Mouse (Mus musculus): ENCODE results near the gene Galnt7. TPM values are rescaled to one million over a fixed set of nuclear protein-coding genes. Genes with fewer than 3 reads are reported as not detected.
"Not testable (repeated sequence)": the region's sequence is repeated elsewhere in the genome, so short reads cannot be mapped to it uniquely, and the experiment has no call there.

The Galnt7 gene
- total RNA-seq, 2 experiments from 2014 or later: 13.1 to 15.3 TPM

DNA sequence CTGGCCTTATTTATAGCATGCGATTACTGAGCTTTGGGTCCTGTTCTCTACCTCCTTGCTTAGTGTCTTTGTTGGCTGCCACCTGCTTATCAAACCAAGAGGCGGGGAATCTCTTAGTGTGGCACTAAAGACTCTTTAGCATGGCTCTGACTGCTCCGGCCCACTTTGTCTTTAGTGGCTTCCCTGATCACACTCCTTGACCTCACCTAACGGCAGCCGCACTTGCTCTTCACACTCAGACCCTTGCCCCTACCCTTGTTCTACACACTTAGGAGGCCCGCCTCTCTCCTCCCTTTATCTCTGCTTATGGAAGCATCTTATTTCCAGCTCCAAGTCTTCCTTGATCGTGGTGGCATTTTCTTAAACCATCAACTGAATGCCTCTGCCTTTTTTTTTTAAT is 114.2 kb downstream of the Galnt7 start:
- no peak for DNase-seq

DNA sequence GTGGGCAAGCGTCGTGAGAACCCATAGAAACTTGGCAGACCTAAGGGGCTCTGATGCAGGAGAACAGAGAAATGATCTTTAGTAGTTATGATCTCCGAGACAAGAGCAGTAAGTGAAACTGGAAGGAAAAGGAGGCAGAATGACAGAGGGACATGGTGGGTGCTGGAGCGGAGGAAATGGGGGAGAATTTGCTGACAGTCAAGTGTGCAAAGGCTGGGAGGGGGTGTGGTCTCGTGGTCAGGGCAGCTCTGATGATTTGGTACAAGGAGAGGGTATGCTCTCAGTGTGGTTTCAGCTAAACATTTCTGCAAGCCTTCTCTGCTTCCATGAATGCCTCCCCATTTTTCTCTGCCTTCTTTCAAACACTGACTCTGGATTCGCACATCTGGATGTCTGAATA is 116.7 kb downstream of the Galnt7 start:
- no peak for DNase-seq

DNA sequence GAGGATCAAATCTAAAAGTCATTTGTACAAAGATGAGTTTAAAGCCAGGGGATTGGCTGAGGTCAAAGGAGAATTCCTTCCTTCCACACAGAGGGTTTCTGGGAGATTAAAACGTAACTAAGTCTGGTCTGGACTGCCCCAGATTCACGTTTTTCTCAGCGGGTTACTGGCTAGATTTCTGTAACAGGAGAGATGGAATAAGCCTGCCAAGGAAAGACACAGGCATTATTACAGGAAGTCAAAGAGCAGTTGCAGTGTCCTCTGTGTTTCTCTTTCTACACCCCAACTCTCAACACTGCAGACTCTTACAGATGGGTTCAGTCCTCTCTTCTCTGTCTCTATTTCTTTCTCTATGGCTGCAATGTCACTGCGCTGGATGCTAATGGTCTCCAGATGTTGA is 118.3 kb downstream of the Galnt7 start:
- DNase-seq: no peak

DNA sequence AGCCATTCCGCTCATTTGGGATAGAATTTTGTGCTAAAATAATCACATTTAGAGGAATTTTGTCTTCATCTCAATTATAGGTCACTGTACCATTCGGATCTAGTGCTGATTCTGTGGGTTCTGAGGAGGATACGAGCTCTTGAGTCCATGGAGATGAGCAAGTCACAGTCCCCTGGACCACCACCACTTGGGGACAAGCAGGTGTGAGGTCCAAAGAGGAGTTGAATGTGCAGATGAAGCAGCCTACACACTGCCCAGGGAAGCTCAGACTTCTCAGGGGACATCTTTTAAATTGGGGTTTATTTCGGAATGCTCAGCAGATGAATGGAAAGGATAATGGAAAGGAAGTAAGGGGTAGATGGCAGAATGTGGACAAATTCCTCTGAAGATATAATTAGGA is 119.7 kb downstream of the Galnt7 start:
- DNase-seq: no peak

DNA sequence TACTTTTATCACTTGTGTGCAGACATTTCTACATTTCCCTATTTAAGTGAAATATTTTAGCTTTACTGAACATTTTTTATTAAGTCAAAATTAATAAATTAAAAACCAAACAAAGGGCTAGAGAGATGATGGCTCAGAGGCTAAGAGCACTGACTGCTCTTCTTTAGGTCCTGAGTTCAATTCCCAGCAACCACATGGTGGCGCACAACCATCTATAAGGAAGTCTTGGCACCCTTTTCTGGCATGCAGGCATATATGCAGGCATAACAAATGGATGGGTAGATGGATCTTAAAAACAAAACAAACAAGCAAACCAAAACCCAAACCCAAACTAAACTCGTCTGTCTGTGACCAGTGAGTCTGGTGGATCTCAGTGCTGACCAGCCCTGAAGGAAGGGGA is 120.6 kb downstream of the Galnt7 start:
- DNase-seq: no peak

DNA sequence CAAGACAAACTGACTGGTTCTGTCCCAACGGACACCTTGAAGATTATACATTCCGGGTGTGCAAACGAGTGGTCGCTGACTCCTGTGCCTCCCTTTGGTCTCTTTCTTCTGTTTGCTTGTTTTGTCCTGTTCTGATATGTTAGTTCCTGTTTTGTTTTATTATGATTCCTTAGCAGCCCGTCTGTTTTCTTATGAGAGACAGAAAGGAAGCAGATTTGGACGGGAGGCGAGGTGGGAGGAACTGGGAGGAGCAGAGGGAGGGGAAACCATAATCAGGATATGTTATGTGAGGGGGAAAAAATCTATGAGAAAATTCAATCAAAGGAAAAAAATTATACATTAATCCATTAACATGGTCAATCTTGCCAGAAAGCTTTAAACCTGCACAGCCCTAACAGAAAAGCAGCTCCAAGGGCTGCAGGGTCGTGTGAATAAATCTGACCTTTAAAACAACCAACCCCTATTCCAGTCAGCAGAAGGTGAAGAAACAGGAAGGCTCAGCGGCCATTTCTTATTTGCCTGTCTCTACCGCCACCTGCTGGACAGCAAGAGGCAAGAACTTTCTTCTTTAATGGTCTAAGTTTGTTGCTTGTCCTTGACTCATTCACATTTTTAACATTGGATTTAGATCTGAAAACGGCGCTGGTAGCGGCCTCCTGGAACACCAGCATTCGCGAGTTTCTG is 122.0 kb downstream of the Galnt7 start:
- DNase-seq: peak; percentile 88

DNA sequence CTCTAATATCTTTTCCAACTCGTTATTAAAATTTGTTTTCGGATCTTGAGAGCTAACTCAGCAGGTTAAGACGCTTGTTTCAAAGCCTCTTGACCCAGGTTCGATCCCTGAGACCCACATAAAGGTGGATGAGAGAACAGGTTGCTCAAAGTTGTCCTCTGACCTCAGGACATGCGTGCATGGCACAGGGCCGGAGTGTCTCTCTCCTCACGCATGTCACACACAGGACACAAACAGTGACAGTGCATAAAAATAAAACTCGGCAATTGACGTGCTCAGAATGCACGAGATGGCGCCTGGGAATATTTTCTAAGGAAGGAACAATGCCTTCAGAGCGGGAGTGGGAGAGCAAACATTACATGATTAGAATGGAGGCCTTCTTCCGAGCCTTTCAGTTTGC is 122.6 kb downstream of the Galnt7 start:
- DNase-seq: no peak

DNA sequence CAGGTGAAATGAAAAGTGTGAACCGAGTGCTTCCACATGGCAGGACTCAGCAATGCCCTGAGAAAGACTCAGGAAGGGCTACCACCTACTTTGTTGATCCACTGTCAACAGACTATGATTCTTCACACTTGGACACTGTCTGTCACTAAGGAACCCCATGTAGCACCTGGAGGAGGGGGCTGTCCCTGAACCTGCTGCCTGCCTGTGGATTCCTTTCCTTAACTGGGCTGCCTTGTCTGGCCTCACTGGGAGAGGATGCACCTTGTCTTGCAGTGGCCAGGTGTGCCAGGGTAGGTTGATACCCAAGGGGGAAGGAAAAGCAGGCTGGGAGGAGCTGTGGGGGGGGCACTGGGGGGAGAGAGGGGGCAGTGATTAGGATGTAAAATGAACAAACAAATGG is 124.8 kb downstream of the Galnt7 start:
- no peak for DNase-seq

DNA sequence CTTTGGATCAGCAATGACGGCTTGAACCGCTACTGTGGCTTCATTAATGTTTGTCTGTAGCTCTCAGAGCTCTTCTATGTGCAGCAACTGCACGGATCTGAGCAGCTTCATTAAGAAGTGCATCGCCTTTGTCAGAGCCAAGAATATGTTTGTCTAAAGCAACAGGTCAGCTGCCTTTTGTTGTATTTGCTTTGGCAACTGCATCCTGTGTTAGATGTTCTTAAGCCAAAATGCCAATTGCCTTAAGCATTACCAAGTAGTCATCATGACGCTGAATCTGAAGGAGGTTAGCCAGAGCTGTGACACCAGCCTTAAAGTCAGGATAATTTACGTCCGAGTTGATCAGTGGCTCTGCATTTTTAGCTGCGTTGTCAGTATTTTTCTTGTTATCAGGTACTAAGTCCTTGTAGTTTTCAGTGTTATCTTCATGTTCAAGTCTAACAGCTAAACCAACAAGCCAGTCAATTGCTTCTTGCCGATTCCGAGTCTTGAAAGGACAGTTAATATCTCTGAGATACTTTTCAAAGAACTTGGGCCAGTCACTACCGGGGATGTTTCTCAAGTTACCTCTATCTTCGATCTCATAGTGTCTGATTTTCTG is 132.5 kb downstream of the Galnt7 start:
- DNase-seq: no peak

DNA sequence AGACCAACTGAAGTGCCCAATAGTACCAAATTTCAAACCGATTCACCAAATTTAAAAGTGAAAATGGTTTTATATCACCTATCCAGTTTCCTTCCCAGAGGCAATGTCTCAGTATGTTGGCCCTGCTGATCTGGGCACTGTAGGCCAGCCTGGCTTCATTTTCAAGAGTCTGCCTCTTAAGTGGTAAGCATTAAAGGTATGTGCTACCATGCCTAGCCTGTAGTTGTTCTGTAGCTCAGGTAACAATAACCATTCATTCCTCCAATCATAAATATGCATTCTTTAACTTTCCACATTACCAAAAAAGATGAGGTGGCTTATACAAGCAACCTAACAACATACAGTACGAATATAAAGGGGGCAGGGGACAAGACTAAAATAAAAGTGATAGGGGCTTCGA is 135.1 kb downstream of the Galnt7 start:
- DNase-seq: no peak

DNA sequence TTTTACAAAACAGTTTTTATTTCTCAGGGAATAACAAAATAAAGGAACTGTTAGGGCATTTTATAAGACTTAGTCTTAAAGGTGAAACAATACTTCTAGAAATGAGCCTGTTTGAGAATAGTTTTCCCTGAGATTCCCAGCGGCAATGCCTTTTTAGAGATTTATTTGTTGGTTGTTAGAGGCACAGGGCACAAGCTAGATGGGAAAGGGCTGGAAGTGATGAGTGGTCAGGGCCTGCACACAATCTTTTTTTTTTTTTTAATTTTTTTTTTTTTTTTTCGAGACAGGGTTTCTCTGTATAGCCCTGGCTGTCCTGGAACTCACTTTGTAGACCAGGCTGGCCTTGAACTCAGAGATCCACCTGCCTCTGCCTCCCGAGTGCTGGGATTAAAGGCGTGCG is 136.1 kb downstream of the Galnt7 start:
- DNase-seq: not testable (repeated sequence)

DNA sequence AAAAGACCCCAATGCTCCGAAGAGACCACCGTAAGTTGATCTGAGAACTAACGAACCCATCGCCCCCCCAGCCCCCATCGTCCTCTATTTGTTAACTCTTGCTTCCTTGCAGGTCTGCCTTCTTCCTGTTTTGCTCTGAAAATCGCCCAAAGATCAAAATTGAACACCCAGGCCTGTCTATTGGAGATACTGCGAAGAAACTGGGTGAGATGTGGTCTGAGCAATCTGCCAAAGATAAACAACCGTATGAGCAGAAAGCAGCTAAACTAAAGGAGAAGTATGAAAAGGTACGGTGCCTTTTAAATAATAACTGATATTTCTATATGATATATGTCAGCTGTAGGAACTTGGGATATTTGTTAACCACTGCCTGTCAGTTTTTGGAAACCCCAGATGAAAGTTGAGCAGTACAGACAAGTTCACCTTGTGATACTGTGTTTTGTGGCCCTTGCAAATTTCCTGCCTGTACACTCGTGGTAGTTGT is 139.6 kb downstream of the Galnt7 start:
- not testable (repeated sequence) for DNase-seq

DNA sequence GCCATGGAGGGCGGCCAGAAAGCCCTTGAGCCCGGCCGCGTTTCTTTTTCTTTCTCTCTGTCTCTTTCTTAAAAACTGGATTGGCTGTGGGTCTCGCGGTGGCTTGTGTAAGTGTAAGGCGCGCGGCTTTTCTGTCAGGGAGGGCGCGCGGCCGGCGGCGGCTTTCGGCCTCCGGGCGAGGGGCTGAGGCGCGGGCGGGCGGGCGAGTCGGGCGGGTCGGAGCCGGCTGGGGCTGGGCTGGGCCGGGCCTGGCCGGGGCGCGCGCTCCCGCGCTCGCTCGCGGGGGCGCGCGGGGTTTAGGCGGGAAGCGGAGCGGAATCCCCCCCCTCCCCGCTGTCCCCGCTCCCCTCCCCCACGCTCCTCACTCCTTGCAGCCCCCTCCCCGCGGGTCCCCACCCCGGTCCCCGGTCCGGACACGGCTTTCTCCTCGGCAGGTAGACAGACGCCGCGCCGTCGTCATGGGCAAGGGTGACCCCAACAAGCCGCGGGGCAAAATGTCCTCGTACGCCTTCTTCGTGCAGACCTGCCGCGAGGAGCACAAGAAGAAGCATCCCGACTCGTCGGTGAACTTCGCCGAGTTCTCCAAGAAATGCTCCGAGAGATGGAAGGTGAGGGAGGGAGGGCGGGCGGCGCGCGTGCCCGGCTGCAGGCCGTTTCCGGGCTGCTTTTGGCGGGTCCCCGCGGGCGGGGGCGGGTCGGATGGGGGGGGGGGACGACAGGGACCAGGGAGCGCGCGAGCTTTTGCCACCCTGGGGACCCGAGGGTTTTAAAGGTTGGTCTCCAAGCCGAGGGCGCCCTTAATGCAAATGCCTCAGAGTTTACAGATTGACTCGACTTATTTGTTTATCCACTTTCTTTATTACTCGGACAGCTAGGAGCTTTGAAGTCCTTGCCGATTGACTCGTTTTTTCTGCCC is 140.4 kb downstream of the Galnt7 start:
- peak; percentile 64 for DNase-seq

DNA sequence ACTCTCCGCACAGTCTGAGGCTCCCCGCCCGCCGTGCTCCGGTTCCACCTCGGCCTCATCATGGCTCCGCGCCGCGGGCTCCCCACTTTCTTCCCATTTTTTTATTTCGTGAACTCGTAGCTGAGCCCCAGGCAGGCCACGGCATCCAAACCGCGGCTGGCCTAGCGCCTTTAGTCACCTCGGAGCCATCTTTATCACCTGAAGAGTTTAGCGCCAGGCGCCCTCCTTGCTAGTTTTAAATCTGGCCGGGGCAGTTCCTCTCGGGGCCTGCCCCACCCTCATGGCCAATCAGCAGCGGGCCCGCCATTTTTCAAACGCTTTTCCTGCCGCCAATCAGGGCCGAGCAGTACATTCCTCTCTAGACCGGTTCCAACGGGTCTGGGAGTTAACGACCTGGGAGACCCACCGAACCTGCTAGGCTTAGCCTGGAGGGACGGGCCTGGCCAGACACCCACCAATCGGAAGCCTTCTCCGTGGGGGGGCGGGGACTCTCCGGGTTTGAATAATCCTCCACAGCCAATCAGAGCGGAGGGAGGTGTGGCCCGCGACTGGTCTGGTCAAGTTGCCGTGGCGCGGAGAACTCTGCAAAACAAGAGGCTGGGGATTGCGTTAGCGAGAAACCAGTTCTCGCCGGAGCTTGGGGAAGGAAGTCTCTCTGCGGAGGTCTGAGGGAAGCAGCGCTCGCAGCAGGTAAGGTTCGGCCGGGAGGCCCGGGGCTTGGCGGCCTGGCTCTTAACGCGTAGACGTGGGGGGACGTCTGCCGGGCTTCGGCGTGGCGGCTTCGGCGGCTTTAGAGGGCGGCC is 141.3 kb downstream of the Galnt7 start, which contains the start of gene Hmgb2:
Hmgb2 (plus strand) TSS at position 592 of the 803 bp plus-strand sequence.
- peak; percentile 100 for DNase-seq

DNA sequence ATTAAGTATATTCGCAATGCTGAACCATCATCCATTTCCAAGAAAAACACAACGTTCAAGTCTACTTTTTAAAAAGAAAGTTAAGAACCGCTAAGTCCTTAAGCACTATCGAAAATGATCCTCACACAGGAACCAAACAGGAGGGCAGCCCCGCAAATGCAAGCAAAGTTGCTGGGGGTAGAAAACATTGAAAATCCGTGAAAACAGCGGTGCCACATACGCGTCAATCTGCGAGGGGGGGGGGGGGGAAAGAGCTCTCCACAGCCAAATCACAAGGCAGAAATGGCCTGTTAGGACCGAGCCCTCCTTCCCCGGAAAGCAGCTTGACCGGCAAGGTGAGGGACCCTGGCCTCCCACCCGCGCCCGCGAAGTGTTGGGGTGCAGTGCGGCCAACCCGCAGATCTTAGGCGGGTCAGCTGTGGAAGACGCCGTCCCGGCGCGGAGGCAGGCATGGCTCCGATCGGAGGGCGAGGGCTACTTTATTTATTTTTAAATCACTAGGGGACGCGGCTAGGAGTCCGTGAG is 142.0 kb downstream of the Galnt7 start:
- no peak for DNase-seq

DNA sequence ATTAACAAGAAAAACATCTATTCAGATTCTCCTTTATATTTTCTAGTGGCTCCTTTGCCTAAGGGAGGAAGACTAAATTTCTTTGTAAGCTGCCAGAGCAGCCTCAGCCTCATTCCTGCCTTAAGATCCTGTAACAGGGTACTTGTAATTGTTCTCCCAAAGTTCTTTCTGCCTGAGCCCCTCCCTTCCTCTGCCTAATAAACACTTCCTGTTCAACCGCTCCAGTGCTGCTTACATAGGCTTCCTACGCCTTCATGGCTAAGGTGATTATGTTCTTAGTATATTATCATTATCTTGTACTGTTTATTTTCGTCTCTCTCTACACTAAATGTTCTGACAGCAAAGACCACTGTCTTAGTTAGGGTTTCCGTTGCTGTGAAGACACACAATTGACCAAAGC is 144.2 kb downstream of the Galnt7 start:
- DNase-seq: no peak

DNA sequence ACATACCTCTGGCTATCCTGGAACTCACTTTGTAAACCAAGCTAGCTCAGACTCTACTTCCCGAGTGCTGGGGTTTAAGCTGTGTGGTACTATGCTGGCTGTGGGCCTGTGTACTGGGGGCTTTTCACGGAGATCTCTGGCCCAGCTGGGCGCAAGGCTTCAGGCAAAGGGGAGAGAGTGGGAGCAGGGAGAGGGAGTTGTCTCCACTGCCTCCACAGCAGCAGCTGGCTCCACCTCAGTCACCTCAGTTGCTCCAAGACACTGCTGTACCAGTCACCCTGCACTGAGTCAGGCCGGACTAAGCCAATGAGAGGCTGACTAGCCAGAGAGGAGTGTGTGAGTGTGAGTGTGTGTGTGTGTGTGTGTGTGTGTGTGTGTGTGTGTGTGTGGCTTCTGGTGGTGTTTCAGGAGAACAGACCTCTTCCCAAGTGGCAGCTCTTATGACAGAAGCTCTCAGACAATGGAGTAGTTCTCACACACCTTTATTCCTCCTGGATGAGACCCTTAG is 145.2 kb downstream of the Galnt7 start:
- DNase-seq: no peak

DNA sequence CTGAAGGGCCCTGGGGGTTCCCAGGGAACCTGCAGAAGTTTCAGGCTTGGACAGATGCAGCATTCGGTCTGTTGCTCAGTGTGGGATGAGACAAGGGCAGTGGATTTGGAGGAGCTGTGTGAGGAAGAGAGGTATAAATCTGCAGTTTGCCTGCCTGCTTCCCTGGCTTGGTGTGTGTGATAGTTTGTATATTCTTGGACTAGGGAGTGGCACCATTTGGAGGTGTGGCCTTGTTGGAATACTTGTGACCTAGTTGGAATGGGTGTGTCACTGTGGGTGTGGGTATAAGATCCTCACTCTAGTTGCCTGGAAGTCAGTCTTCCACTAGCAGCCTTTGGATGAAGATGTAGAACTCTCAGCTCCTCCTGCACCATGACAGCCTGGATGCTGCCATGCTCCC is 147.3 kb downstream of the Galnt7 start:
- not testable (repeated sequence) for DNase-seq

DNA sequence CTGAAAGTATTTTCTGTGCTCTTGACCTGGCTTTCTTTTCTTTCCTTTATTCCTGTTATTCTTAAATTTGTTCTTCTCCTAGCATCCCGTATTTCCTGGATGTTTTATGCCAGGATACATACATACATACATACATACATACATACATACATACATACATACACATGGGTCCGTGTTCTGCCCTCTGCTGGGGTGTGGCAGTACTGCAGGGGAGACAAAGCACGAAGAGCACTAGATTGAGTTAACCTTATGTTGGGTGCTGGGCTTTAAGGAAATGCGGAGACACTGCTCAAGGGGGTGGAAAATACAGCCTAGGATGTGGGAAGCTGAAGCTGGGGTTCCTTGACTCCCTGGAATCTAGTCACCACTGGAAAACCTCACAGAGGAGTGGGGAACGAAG is 149.2 kb downstream of the Galnt7 start:
- DNase-seq: peak; percentile 80

DNA sequence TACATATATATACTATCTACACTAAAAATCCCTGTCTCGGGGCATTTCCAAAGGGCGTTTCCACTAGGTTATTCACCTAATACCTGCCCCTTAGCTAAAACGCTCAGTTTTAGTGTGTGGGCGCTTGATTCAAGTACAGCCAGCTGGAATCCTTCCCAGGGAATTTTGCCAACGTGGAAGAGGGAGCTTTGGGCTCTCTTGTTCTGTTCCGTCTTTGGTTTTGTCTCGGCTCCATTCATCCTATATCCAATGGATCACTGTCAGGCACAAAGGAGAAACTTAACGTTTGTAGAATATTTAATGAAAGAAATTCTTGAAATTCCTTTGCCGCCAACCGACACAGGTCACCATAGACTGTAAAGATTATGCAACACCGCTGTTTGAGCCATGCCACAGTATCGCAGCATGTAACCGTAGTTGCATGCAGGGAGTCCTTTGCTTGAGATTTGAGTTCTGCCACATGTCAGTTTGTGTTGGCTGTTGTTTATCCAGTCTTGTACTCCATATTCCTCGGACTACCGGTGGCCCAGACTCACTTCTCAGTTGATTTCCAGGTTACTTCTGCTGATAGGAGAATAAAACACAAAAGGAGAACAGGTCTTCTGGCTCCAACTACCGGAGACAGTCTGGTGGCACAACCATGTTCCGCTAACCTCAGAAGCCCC is 153.9 kb downstream of the Galnt7 start:
- DNase-seq: peak; percentile 80

DNA sequence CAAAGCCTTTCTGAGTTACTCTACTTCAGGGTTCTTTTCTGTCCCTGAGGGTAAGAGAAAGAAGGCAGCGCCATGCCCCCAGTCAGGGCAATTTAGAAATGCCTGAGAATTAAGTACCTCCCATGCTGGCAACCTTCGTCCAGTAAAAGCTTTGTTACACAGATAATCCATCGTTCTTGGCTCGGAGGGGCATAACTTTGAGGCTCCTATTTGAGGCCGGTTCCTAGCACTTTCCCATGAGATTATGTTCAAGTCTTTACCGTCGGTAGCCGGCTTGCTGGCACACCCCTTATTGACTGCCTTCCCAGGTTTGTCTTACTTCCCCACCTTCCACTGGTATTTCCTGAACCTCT is 154.4 kb downstream of the Galnt7 start:
- no peak for DNase-seq

Measured in adrenal gland, postnatal 10 days (tissue).